Mouse (Mus musculus) liver, embryonic 14.5 days (tissue): Measurements from ENCODE around the gene Edem1.

ENCODE experiments used
- CTCF ChIP-seq: IDR thresholded peaks from 2 replicates; pipeline ENCODE4 v1.5.1; 2016; ENCODE audit warnings: antibody characterized with exemption, low read depth, control low read depth
- EP300 ChIP-seq: IDR thresholded peaks from 2 replicates; pipeline ENCODE4 v1.6.1; 2016; ENCODE audit warnings: antibody characterized with exemption, low read depth

GRCm38 (mm10) chr6:108781865-108782264, 46.6 kb upstream of the Edem1 start:
- no peak for TF ChIP-seq CTCF
- no peak for TF ChIP-seq EP300
